Mouse (Mus musculus) urinary bladder, postnatal 25 days (tissue): Measurements from ENCODE around the gene Afap1.

Experiments used
- DNase-seq: peaks from one replicate; pipeline ENCODE4 v3.0.0; 2022; ENCODE audit warnings: low spot score

The Afap1 gene

GRCm38 (mm10) chr5:35897147-35897546 is 4.0 kb downstream of the Afap1 start:
- DNase-seq, result no peak

- no peak for DNase-seq
These were observed 5.0 kb downstream of the Afap1 start for GRCm38 (mm10) chr5:35898114-35898513.

GRCm38 (mm10) chr5:35898994-35899393 is 5.9 kb downstream of the Afap1 start:
- no peak for DNase-seq

GRCm38 (mm10) chr5:35900401-35901225 is 7.5 kb downstream of the Afap1 start:
- no peak for DNase-seq

- DNase-seq, result no peak
These were observed 8.2 kb downstream of the Afap1 start for GRCm38 (mm10) chr5:35901226-35901809.

GRCm38 (mm10) chr5:35903456-35903855 is 10.3 kb downstream of the Afap1 start:
- DNase-seq, result no peak

GRCm38 (mm10) chr5:35905283-35905682 is 12.2 kb downstream of the Afap1 start:
- DNase-seq, result no peak

GRCm38 (mm10) chr5:35907090-35907489 is 14.0 kb downstream of the Afap1 start:
- DNase-seq, result no peak

GRCm38 (mm10) chr5:35907633-35908426 is 14.7 kb downstream of the Afap1 start:
- peak; percentile 42 for DNase-seq

- DNase-seq, result no peak
These were observed 15.7 kb downstream of the Afap1 start for GRCm38 (mm10) chr5:35908626-35909443.

GRCm38 (mm10) chr5:35915629-35916300 is 22.6 kb downstream of the Afap1 start:
- DNase-seq, result no peak

GRCm38 (mm10) chr5:35916666-35917065 is 23.5 kb downstream of the Afap1 start:
- DNase-seq, result no peak

GRCm38 (mm10) chr5:35918387-35918786 is 25.3 kb downstream of the Afap1 start:
- no peak for DNase-seq

GRCm38 (mm10) chr5:35920076-35920475 is 27.0 kb downstream of the Afap1 start:
- no peak for DNase-seq

- no peak for DNase-seq
These were observed 27.4 kb downstream of the Afap1 start for GRCm38 (mm10) chr5:35920557-35920956.

- no peak for DNase-seq
These were observed 28.0 kb downstream of the Afap1 start for GRCm38 (mm10) chr5:35921141-35921540.

- DNase-seq, result no peak
These were observed 28.6 kb downstream of the Afap1 start for GRCm38 (mm10) chr5:35921595-35922254.

GRCm38 (mm10) chr5:35923448-35923847 is 30.3 kb downstream of the Afap1 start:
- no peak for DNase-seq

GRCm38 (mm10) chr5:35925171-35925634 is 32.1 kb downstream of the Afap1 start:
- no peak for DNase-seq

GRCm38 (mm10) chr5:35926511-35926910 is 33.4 kb downstream of the Afap1 start:
- DNase-seq, result no peak

- DNase-seq, result no peak
These were observed 38.2 kb downstream of the Afap1 start for GRCm38 (mm10) chr5:35931296-35931695.
